ENCODE assay signal across 25 mouse cellular contexts in genomic region chr17:75243221-75243620, GRCm38 (mm10).
"Had no signal": no experiment of that assay in that cellular context is flagged by ENCODE, and none has a peak within 500 bp of the region (broad histone marks: within the 10 kb centered on the region; RNA-seq: fewer than 3 reads in every experiment).

No protein-coding gene starts in this region.

- H3K4me3 ChIP-seq: heart, adult 2 months; heart, embryonic 10.5 days; heart, embryonic 12.5 days; hindbrain, embryonic 10.5 days; hindbrain, embryonic 12.5 days; intestine, embryonic 15.5 days; layer of hippocampus, adult 2 months; left cerebral cortex, adult 2 months; limb, embryonic 13.5 days; limb, embryonic 15.5 days had no signal

- H3K4me1 ChIP-seq: hindbrain, embryonic 10.5 days; hindbrain, embryonic 12.5 days; intestine, embryonic 15.5 days had no signal

- H3K9me3 ChIP-seq: heart, embryonic 10.5 days; heart, embryonic 12.5 days; hindbrain, embryonic 10.5 days; hindbrain, embryonic 12.5 days; intestine, embryonic 15.5 days; limb, embryonic 13.5 days; limb, embryonic 15.5 days had no signal

- DNase-seq: forebrain, postnatal 0 days; gastrocnemius, postnatal 14 days; gastrocnemius, postnatal 36 days; heart, adult 11 months; heart, adult 2 months; heart, postnatal 10 days; heart, postnatal 4 days; kidney, adult 18-20 months; kidney, adult 8-10 months; kidney, postnatal 10 days; kidney, postnatal 25 days; kidney, postnatal 4 days had no signal

- H3K9ac ChIP-seq: forebrain, postnatal 0 days; heart, embryonic 12.5 days; hindbrain, embryonic 12.5 days; hindbrain, embryonic 14.5 days; intestine, embryonic 15.5 days; limb, embryonic 13.5 days; limb, embryonic 15.5 days had no signal

- H3K27ac ChIP-seq: heart, adult 2 months; heart, embryonic 10.5 days; hindbrain, embryonic 10.5 days; hindbrain, embryonic 12.5 days; hindbrain, embryonic 14.5 days; intestine, embryonic 15.5 days; layer of hippocampus, adult 2 months; left cerebral cortex, adult 2 months; limb, embryonic 13.5 days; limb, embryonic 15.5 days had no signal

- H3K27me3 ChIP-seq: heart, embryonic 12.5 days; hindbrain, embryonic 12.5 days; intestine, embryonic 15.5 days; limb, embryonic 13.5 days; limb, embryonic 15.5 days had no signal

- ATAC-seq: forebrain, postnatal 0 days; hindbrain, embryonic 16.5 days; inflammation-experienced regulatory T-cells, adult 6 months; intestine, embryonic 15.5 days; intestine, postnatal 0 days had no signal

- H3K4me2 ChIP-seq: heart, embryonic 12.5 days; hindbrain, embryonic 12.5 days; hindbrain, embryonic 14.5 days; intestine, embryonic 15.5 days; limb, embryonic 13.5 days; limb, embryonic 15.5 days had no signal

- H3K36me3 ChIP-seq: hindbrain, embryonic 10.5 days; hindbrain, embryonic 12.5 days; intestine, embryonic 15.5 days had no signal
